Mouse (Mus musculus) spleen, adult 12 weeks (tissue): ENCODE results near the gene Vti1a.

ENCODE experiments used
- DNase-seq: peaks from one replicate; pipeline ENCODE4 v3.0.0; 2022; ENCODE audit warnings: low spot score

The Vti1a gene

DNA sequence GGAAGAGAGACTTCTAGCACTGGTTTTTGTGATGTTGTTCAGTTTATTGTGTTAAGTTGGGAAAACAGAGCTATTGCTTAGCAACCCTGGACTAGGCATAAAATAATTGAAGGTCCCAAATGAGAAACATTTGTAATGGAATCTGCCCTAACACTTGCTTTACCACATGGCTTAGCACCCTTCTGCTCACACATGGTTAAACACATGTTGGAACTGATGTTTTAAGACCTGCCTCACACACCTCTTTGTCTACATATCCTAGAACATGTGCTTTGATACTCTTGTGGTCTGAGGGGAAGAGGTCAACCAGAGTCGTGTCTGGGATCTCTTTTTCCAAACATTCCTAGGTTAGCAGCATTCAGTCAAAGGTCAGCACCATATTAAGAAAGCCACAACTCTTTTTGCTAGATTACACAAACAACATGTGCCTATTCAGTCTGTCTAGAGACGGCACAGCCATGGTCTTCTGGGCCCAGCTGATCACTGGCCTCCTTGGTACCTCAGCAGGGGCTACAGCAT is 210.7 kb downstream of the Vti1a start:
- DNase-seq, result no peak

DNA sequence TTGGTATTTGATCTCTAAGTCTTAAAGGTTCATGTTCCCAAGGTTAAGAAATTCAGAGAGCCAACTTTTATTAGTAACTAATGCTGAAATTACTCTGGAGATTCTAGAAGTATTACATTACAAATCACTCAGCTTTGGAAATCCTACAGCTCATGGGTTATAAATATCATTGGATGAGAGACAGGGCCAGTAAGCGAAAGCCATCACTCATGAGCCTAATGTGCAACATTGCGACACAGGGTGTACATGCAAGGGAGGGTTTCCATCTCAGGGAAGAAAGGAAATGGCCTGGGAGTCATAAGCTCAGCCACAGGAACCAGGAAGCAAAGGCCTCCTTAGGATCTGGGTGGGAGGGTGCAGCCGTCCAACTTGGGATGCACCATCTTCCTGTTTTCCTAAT is 213.9 kb downstream of the Vti1a start:
- no peak for DNase-seq

DNA sequence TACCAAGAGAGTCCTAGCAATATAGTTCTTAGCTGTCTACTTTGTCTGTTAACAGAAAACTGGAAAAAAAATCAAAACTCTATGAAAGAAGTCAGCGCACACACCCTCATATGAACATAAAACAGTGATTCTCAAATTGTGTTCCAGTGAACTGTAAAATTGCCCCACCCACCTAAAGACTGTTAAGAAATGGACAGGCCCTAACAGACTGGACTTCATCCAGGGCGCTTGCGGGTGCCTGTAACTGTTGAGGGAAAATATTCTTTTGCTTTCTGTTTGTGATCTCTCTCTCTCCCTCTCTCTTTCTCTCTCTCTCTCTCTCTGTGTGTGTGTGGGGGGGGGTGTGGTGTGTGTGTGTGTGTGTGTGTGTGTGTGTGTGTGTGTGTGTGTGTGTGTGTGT is 216.6 kb downstream of the Vti1a start:
- no peak for DNase-seq

DNA sequence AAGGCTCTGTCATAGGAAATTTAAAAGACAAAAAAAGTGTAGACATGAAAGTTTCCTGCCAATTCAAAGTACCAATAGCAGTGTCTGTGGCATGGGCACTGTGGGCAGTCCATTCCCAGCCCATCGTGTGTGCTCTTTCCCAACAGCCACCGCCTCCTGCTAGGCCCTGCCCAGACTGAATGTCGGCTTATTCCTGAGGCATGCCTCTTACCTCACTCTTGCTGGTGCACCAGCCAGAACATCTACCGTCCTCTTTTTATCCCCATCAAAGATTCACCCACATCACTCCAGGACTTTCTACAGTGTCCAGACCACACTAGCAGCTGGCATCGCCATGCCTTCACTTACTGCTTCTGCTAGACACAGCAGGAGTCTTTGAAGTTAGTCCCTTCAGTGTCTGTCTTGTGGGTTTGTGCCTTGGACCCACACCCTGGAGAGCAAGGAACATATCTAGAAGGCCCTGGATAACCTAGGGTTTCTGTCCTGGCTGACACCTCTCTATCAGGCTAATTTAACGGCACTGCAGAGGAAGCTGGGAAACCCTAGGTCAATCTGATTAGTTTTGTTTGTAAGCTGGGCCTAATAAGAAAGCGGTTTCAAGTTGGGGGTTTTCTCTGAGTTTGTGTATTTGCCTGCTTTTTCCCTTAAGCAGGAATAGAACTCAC is 220.3 kb downstream of the Vti1a start:
- no peak for DNase-seq

DNA sequence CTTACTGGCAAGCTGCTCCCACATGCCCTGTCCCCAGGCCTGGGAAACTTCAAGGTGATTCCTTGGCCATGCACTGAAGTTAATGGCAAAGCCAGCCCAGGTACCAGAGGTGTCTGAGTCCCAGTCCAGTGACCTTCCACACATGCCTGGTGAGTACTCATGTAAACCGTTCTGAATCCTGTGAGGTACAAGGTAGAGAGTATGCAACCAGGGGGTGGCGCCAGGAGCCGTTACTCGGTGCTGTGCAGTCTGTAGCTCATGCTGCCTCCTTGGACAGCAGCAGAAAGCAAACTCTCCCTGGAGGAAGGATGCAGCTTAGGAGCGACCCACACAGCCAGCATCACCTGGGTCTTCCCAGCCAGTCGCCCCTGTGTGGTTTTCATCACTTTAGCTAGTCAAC is 221.6 kb downstream of the Vti1a start:
- no peak for DNase-seq

DNA sequence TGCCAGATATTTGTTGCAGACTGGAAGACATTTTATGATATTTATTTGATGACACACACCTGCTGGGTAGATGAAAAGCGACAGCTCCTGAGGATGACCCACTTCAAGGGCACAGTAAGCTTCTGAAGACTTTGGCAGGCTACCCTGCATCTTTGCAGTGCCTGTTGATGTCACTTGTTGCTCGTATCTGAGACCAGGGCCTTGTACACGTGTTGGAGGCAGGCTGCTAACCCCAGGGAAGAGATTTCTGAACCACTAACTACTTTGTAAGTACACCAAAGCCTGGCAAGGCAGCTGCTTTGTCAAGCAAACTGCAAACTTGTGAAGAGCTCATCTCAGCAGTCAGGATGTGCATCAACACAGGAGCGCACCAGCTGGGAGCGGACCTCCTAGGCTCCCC is 225.5 kb downstream of the Vti1a start:
- no peak for DNase-seq

DNA sequence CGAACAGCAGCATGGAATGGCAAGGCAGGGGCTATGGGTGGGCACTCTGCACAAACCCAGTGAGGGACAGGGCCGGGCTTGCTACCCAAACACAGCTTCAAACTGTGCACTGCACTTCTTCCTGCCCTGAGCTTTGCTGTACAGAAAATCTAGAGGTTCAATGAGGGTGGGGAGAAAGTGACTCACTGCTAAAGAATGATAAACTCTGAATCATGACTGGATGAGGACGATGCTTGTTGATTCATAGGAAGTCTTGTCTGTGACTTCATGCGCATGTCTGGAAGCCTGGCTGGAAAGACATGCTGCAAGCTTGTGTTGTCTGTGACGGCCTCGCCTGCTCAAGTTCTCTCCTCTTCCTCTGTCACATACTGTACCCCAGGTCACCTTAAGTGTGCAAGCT is 226.4 kb downstream of the Vti1a start:
- no peak for DNase-seq

DNA sequence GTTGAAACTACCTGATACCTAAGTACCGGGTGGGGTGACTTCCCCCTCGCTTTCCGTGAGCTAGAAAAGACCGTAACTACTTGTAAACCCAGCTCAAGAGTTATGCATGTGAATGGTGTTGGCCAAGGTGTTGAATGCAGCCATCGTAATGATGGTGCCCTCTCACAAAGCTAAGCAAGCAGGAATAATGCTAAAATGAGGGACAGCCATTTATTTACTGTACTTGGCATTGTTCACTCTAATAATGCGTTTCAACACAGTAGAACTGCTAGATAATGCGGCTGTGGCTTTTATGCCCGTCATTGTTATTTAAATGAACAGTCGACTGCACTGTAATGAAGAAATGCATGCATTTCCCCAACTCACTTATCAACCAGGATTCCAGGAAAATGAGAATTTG is 227.1 kb downstream of the Vti1a start:
- no peak for DNase-seq

DNA sequence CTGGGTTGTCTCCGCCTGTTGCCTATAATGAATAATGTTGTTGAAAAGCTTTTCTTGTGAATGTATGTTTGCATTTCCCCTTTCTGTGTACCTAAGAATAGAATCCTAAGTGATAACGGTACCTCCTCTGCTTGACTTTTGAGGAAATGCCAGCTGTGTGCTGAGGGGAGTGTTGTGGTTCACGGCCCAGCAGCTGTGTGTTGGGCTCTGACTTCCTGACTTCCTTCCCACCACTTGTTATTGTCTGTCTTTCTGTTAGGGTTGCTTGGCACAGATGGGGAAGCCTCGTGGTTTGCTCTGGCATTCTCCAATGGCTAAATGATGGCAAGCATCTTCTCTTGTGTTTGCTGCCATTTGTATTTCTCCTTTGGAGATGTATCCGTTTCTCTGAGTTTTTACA is 228.4 kb downstream of the Vti1a start:
- no peak for DNase-seq

DNA sequence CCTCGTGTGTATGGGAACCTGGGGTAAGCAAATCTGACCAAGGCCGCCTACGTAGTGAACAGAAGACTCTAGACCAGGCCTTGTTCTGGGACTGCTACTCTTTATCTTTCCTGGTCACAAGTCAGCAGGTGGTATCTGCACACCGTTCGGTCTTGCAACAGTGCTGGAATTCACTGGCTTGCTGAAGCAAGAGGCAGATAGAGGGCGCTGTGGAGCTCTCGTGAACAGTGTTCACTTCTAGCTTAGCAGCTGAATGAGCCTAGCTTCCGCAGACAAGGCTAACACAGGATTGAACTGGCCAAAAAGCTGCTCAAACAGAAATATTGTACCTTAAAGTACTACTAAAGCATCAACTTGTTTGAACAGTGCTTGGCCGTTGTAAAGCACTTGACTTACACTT is 229.4 kb downstream of the Vti1a start:
- peak; percentile 49 for DNase-seq

DNA sequence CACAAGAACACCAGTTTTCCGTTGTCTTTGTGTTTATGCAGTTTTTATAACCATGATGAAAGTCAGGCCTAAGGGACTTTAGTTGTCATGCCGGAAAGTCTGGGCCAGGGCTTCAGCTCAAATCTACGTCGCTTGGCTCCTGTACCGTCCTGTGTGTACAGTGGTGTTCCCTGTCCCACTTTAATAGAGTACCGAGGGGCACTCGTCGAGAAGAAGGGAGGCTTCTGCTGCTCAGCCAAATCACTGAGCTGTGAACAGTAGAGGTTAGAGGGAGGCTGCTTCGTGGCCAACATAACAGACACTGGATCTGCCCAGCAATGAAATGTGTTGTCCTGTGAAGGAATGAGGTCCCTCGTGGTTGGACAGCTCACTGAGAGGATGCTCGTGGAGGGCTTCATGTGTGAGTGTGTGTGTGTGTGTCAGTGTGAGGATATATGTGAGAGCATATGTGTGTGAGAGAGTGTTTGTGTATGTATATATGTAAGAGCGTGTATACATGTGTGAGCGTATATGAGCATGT is 230.0 kb downstream of the Vti1a start:
- no peak for DNase-seq

DNA sequence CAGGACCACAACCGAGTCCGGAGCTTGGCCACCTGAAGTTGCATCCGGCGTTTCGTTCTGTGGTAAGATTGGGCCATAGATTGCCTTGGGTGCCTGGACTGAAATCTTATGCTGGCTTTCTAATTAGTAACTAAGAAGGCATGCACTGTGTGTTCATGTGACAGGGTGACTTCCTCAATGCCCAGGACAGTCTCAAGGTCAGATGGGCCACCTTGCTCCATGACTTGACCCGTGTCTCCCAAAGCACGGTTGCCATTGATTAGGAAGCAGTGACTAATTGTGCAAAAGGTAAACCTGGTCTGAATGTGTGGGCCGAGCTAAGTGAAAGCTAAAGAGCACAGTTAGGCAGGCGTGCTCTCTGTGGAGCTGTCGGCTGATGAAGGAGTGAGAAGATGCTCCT is 232.1 kb downstream of the Vti1a start:
- DNase-seq, result no peak

DNA sequence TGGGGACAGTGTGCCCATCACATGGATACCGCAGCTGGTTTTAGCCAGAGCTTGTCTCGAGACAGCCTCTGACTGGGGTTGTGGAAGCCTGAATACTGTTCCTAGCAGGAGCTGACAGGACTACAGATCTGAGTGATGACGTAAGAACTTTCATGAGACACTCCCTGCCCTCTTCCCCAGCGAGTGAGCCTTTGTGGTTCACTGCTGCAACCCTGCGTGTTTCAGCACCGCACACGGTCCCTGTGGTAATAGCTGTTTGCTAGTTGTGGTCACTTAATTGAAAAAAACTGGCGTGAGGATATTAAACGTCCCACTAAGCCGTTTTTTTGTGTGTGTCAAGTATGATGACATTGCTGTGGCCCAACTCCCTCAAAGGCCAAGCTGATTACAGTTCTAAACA is 232.6 kb downstream of the Vti1a start:
- no peak for DNase-seq

DNA sequence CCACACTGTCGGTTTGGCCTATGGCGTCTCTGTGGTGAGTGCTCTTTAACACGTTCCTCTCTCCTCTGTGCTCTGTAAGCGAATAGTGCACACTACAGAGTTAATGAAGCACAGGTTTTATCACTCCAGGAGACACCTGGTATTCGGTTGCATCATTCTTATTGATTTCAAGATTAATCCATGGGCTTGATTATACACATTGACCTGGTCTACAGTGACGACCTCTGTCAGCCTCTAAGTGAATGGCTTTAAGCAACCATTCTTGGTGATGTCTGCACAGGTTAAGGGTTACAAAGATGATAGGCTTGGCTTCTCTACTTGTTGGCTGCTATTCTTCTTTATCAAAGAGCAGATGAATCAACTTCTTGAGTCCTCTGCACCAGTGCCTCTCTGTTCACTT is 234.1 kb downstream of the Vti1a start:
- DNase-seq, result no peak

DNA sequence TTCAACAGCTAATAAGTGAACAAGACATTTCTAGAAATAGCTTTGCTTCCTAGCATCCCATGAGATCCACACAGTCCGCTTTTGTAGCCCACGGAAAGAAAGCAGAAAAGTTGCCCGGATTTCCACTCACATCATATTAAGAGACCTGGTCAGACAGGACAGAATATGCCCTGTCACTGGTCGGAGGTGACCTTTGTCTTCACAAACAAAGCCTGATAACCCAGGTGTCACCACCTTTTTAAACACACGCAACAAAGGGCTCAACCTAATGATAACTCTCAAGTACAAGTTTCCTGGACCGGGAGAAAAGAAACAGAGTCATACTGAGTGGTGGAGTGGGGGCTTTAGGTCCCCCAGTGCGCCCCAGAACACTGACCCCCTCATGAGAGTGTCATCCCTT is 236.2 kb downstream of the Vti1a start:
- no peak for DNase-seq

DNA sequence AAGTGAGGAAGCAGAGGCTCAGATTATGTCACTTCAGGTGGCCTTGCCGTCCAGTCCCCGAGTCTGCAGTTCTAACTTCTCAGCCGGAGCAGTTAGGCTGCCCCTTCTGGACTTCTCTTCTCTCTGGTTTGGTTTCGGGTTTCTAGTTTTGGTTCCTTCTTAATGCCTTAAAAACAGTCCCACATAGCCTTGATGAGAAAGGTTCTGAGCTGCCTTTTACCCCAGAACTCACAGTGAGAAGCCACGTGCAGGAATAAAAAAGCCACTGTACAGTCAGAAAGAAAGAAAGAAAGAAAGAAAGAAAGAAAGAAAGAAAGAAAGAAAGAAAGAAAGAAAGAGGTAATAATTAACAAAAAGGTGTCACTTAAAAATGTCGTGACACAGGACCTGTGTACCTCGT is 236.8 kb downstream of the Vti1a start:
- no peak for DNase-seq

DNA sequence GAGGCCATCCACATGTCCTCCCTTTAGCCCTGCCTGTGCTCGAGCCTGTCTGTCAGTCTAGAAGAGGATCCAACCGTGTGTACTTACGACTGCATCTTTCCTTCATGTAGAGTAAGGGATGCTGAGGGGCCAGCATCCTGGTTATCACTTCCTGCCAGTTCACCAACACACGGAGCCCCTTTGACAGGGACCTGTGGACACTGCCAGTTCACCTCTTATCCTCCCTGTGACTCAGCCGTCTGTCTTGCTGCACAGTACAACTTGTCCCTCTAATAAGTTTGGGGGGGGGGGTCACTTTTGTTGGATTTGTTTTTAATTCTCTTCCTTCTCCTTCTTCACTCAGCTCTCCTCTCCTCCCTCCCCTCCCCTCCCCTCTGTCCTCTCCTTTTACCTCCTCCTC is 238.2 kb downstream of the Vti1a start:
- no peak for DNase-seq

DNA sequence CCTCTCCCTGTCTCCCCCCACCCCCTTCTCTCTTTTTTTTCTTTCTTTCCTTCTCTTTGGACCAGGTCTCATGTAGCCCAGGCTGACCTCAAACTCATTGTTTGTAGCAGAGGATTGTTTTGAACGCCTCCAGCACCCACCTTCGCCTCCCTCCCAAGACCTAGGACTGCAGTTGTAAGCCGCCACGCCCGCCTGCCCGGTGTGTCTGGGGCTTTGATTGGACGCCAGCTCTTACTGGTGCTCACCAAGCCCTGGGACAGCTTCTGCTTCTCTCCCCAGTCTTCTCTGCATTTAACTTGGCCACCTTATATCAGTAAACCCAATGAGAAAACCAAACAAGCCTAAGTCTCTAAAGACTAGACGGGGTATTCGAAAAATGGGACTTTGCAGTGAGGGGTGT is 238.6 kb downstream of the Vti1a start:
- no peak for DNase-seq

DNA sequence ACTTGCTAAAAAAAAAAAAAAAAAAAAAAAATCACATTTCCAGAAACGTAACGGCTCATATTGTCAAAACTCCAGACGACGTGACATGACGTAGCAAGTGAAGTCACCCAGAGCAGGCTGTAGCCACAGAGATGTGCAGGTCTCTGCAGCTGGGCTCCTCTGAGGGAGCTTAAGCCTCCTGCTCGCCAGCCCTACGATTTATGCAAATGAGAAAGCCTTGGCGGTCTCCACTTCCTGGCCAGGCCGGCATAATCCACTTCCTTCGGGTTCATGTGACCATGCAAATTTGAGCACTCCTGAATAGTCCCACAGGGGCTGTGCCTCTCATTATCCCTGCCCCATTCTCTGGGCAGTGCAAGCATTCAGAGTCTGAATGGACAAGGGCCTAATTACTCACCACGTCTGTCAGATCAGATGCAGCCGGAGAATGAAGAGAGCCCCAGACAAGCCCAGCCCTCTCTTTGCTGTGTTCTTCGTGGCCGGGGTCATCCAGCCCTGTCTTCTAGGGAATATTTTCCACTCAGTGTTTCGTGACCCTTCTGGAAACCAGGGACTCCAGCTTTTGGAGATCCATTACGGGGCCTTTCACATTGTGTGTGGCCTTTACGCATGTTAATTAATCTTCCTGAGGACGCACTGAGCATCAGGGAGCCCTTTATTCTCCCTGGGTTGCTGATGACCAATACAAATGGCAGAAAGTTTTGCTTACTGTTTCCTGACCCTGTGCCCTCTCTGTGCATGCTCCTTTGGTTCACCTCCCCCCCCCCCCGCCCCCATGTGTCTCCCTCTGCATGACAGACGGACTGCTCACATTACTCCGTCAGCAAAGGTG is 240.3 kb downstream of the Vti1a start:
- peak; percentile 25 for DNase-seq

DNA sequence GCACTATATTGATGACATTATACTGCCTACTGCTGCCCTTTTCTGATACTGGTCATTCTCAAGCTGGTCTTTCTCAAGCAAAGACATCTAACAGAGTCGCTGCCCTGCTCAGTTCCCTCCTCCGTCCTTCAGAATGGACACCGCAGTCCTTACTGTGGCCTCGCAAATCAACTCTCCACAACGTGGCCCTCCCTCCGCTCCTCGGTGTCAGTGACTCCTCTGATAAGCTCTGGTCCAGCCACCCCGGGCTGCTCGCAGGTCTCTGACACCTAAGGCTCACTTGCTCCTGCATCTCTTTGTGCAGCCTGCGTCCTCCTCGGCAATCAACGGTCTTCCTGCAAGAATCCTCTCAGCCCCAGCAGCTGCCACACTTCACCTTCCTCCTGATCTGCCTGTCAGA is 243.2 kb downstream of the Vti1a start:
- no peak for DNase-seq

DNA sequence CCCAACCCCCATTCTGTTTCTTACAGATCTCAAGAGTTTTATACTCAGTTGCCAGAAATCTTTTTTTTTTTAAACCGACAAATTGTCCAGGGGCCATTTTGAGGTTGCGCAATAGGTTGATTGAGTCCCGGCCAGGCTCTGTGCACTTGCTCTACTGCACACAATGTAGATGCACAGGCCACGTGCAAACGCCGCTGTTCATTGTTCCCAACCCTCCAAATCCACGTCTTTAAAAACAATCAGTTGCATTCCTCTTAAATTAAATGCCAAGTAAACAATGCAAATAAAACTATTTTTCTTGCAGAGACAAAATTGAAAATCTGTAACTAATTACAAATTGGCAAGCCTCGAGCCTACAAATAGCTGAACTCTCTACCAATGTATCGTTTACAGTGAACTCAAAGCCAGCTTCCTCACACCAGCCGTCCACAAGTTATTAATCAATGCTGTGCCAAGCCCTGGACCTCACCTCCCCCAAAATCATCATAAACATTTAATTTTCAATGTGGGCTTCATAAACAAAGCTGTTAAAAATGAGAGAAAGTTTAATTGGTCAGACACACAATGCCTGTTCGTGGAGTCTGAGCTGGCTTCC is 244.1 kb downstream of the Vti1a start:
- DNase-seq, result no peak

DNA sequence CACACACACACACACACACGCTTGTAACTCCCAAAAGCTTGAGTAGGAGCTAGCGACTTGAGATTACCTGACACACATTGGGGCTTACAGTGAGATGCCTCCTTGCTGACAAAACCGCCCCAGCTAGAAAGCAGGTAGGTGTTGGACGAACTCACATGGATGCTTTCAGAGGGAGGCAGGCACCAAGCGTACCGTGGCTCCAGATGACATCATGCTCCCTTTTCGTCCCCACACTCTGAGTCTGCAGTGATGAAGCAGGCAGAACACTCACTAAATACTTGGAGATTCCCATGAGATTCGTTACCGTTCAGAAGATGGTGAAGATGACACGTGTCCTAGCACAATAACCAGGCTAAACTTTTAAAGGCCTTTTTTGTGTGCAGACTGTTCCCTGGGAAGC is 245.4 kb downstream of the Vti1a start:
- no peak for DNase-seq
